Mouse (Mus musculus) midbrain, embryonic 12.5 days (tissue): ENCODE measurements around the gene Abtb2. TPM values are rescaled to one million over a fixed set of nuclear protein-coding genes. Genes with fewer than 3 reads are reported as not detected.

ENCODE experiments used
- ATAC-seq: fragments of 200-750 bp; cut with Nextera tagmentation; 2 replicates; pipeline ENCODE4 v1.8.0; 2017; ENCODE audit warnings: low read depth, moderate TSS enrichment, moderate library complexity; ENCODE audit not compliant: low FRiP score
- H3K27ac ChIP-seq: fragments of 300-500 bp; sonication (generic); replicated peaks from 2 replicates; pipeline ENCODE4 v1.5.1; 2016; ENCODE audit warnings: mild to moderate bottlenecking
- H3K27me3 ChIP-seq: fragments of 300-500 bp; sonication (generic); 2 replicates; pipeline ENCODE4 v1.6.1; 2016; ENCODE audit warnings: mild to moderate bottlenecking
- H3K36me3 ChIP-seq: fragments of 300-500 bp; sonication (generic); 2 replicates; pipeline ENCODE4 v1.6.1; 2016
- H3K4me1 ChIP-seq: fragments of 300-500 bp; sonication (generic); 2 replicates; pipeline ENCODE4 v1.6.1; 2016
- H3K4me2 ChIP-seq: fragments of 300-500 bp; sonication (generic); replicated peaks from 2 replicates; pipeline ENCODE4 v1.6.1; 2016; ENCODE audit warnings: mild to moderate bottlenecking, moderate library complexity
- H3K4me3 ChIP-seq: fragments of 300-500 bp; sonication (generic); 2 replicates; pipeline ENCODE4 v1.5.1; 2016; ENCODE audit warnings: mild to moderate bottlenecking
- H3K9ac ChIP-seq: fragments of 300-500 bp; sonication (generic); replicated peaks from 2 replicates; pipeline ENCODE4 v1.6.1; 2016; ENCODE audit warnings: mild to moderate bottlenecking, moderate library complexity
- H3K9me3 ChIP-seq: fragments of 300-500 bp; sonication (generic); 2 replicates; pipeline ENCODE4 v1.6.1; 2016; ENCODE audit warnings: mild to moderate bottlenecking
- WGBS: fragments of 180-500 bp; shearing (Covaris S2); methylation state at CpG from one replicate; pipeline ENCODE4 v1.1.7; 2016; 5-methylcytosine and 5-hydroxymethylcytosine counted together
- polyA plus RNA-seq: library from polyadenylated mRNA; unstranded; fragments of >200 nt; fragmentation: Nextera tagmentation; extraction: Ambion mirVana; gene quantifications from 2 replicates; pipeline ENCODE4 v1.2.1, GENCODE M21; 2016

The Abtb2 gene
- polyA plus RNA-seq, 1 experiment from 2014 or later: 20.7 TPM

- H3K36me3 ChIP-seq: peaks cover 89% of the 10 kb centered on the region
- WGBS: 88% methylated on average over 8 of the region's 8 CpGs
- no peak overlapping the region for H3K9ac ChIP-seq
Observed at GRCm38 (mm10) chr2:103730999-103731398, 164.9 kb downstream of the Abtb2 start.

GRCm38 (mm10) chr2:103731423-103731822, 165.3 kb downstream of the Abtb2 start:
- Histone ChIP-seq H3K27me3 (no peaks in the 10 kb centered on the region), H3K4me1 (no peaks in the 10 kb centered on the region), H3K9me3 (no peaks in the 10 kb centered on the region), H3K4me3 (no peak overlapping the region), H3K9ac (no peak overlapping the region), H3K36me3 (peaks cover 85% of the 10 kb centered on the region), H3K4me2 (no peak overlapping the region), H3K27ac (no peak overlapping the region)
- ATAC-seq: no peak
- WGBS: 89% methylated on average over 6 of the region's 6 CpGs

More at GRCm38 (mm10) chr2:103730999-103731398, 164.9 kb downstream of the Abtb2 start:
- H3K27ac ChIP-seq: no peak overlapping the region
- ATAC-seq: no peak
- H3K4me3 ChIP-seq: no peak overlapping the region
- H3K27me3 ChIP-seq: no peaks in the 10 kb centered on the region
- H3K9me3 ChIP-seq: no peaks in the 10 kb centered on the region
- H3K4me2 ChIP-seq: no peak overlapping the region
- no peaks in the 10 kb centered on the region for H3K4me1 ChIP-seq

- Histone ChIP-seq H3K4me3 (no peak overlapping the region), H3K9ac (no peak overlapping the region), H3K27ac (no peak overlapping the region), H3K4me1 (no peaks in the 10 kb centered on the region), H3K27me3 (no peaks in the 10 kb centered on the region), H3K9me3 (no peaks in the 10 kb centered on the region), H3K4me2 (no peak overlapping the region), H3K36me3 (peaks cover 46% of the 10 kb centered on the region)
- WGBS: 95% methylated on average over 6 of the region's 6 CpGs
- ATAC-seq: no peak
Observed at GRCm38 (mm10) chr2:103742821-103743220, 176.7 kb downstream of the Abtb2 start.

- WGBS: 95% methylated on average over 2 of the region's 2 CpGs
- no peaks in the 10 kb centered on the region for H3K4me1 ChIP-seq
- no peak; the same call in 1 of the 2 replicates for ATAC-seq
Observed at GRCm38 (mm10) chr2:103743536-103743935, 177.4 kb downstream of the Abtb2 start.

GRCm38 (mm10) chr2:103743988-103744387, 177.9 kb downstream of the Abtb2 start:
- Histone ChIP-seq H3K27me3 (no peaks in the 10 kb centered on the region), H3K4me1 (no peaks in the 10 kb centered on the region), H3K4me2 (no peak overlapping the region), H3K36me3 (peaks cover 51% of the 10 kb centered on the region), H3K9me3 (no peaks in the 10 kb centered on the region), H3K27ac (no peak overlapping the region), H3K9ac (no peak overlapping the region), H3K4me3 (no peak overlapping the region)
- 80% methylated on average over 7 of the region's 7 CpGs for WGBS
- no peak for ATAC-seq

More at GRCm38 (mm10) chr2:103743536-103743935, 177.4 kb downstream of the Abtb2 start:
- Histone ChIP-seq H3K9me3 (no peaks in the 10 kb centered on the region), H3K4me2 (no peak overlapping the region), H3K9ac (no peak overlapping the region), H3K27ac (no peak overlapping the region), H3K27me3 (no peaks in the 10 kb centered on the region), H3K36me3 (peaks cover 52% of the 10 kb centered on the region), H3K4me3 (no peak overlapping the region)

GRCm38 (mm10) chr2:103745481-103745880, 179.4 kb downstream of the Abtb2 start:
- no peak overlapping the region for H3K4me2 ChIP-seq
- no peak for ATAC-seq
- H3K9me3 ChIP-seq: no peaks in the 10 kb centered on the region
- 90% methylated on average over 5 of the region's 5 CpGs for WGBS
- no peak overlapping the region for H3K9ac ChIP-seq
- H3K4me3 ChIP-seq: no peak overlapping the region
- peaks cover 56% of the 10 kb centered on the region for H3K36me3 ChIP-seq
- no peak overlapping the region for H3K27ac ChIP-seq
- H3K4me1 ChIP-seq: no peaks in the 10 kb centered on the region
- H3K27me3 ChIP-seq: no peaks in the 10 kb centered on the region

- Histone ChIP-seq H3K27ac (no peak overlapping the region), H3K9ac (no peak overlapping the region), H3K4me1 (no peaks in the 10 kb centered on the region), H3K36me3 (peaks cover 56% of the 10 kb centered on the region), H3K4me2 (no peak overlapping the region), H3K4me3 (no peak overlapping the region), H3K9me3 (no peaks in the 10 kb centered on the region), H3K27me3 (no peaks in the 10 kb centered on the region)
- no peak for ATAC-seq
- WGBS: 94% methylated on average over 2 of the region's 2 CpGs
Observed at GRCm38 (mm10) chr2:103746096-103746495, 180.0 kb downstream of the Abtb2 start.

GRCm38 (mm10) chr2:103746761-103747160, 180.7 kb downstream of the Abtb2 start:
- 95% methylated on average over 2 of the region's 2 CpGs for WGBS
- Histone ChIP-seq H3K27ac (no peak overlapping the region), H3K4me2 (no peak overlapping the region), H3K9ac (no peak overlapping the region), H3K27me3 (no peaks in the 10 kb centered on the region), H3K4me1 (no peaks in the 10 kb centered on the region), H3K4me3 (no peak overlapping the region), H3K36me3 (peaks cover 63% of the 10 kb centered on the region), H3K9me3 (no peaks in the 10 kb centered on the region)
- no peak for ATAC-seq

- 92% methylated on average over 9 of the region's 9 CpGs for WGBS
Observed at GRCm38 (mm10) chr2:103747891-103748290, 181.8 kb downstream of the Abtb2 start.

GRCm38 (mm10) chr2:103749091-103749490, 183.0 kb downstream of the Abtb2 start:
- 94% methylated on average over 3 of the region's 3 CpGs for WGBS
- H3K9me3 ChIP-seq: no peaks in the 10 kb centered on the region
- H3K27me3 ChIP-seq: no peaks in the 10 kb centered on the region
- H3K36me3 ChIP-seq: peaks cover 63% of the 10 kb centered on the region
- no peak overlapping the region for H3K4me3 ChIP-seq
- no peak overlapping the region for H3K4me2 ChIP-seq
- H3K9ac ChIP-seq: no peak overlapping the region
- ATAC-seq: no peak
- no peak overlapping the region for H3K27ac ChIP-seq
- H3K4me1 ChIP-seq: no peaks in the 10 kb centered on the region

More at GRCm38 (mm10) chr2:103747891-103748290, 181.8 kb downstream of the Abtb2 start:
- Histone ChIP-seq H3K9ac (no peak overlapping the region), H3K9me3 (no peaks in the 10 kb centered on the region), H3K4me3 (no peak overlapping the region), H3K27me3 (no peaks in the 10 kb centered on the region), H3K36me3 (peaks cover 65% of the 10 kb centered on the region), H3K27ac (no peak overlapping the region), H3K4me1 (no peaks in the 10 kb centered on the region), H3K4me2 (no peak overlapping the region)
- ATAC-seq: no peak

- Histone ChIP-seq H3K4me2 (no peak overlapping the region), H3K4me3 (no peak overlapping the region), H3K27me3 (no peaks in the 10 kb centered on the region), H3K27ac (no peak overlapping the region), H3K9me3 (no peaks in the 10 kb centered on the region), H3K9ac (no peak overlapping the region), H3K4me1 (no peaks in the 10 kb centered on the region), H3K36me3 (peaks cover 78% of the 10 kb centered on the region)
- WGBS: 94% methylated on average over 6 of the region's 6 CpGs
- ATAC-seq: no peak
Observed at GRCm38 (mm10) chr2:103751771-103752170, 185.7 kb downstream of the Abtb2 start.

- Histone ChIP-seq H3K9ac (no peak overlapping the region), H3K4me3 (no peak overlapping the region), H3K36me3 (peaks cover 65% of the 10 kb centered on the region), H3K27ac (no peak overlapping the region), H3K27me3 (no peaks in the 10 kb centered on the region), H3K4me1 (no peaks in the 10 kb centered on the region), H3K4me2 (no peak overlapping the region), H3K9me3 (no peaks in the 10 kb centered on the region)
- 92% methylated on average over 3 of the region's 3 CpGs for WGBS
- ATAC-seq: no peak
Observed at GRCm38 (mm10) chr2:103754614-103755013, 188.5 kb downstream of the Abtb2 start.

- no peaks in the 10 kb centered on the region for H3K27me3 ChIP-seq
- H3K9ac ChIP-seq: no peak overlapping the region
- H3K4me2 ChIP-seq: no peak overlapping the region
- no peaks in the 10 kb centered on the region for H3K9me3 ChIP-seq
- H3K27ac ChIP-seq: no peak overlapping the region
- peaks cover 3% of the 10 kb centered on the region for H3K4me1 ChIP-seq
- H3K36me3 ChIP-seq: peaks cover 56% of the 10 kb centered on the region
- 92% methylated on average over 9 of the region's 9 CpGs for WGBS
- ATAC-seq: no peak
- H3K4me3 ChIP-seq: no peak overlapping the region
Observed at GRCm38 (mm10) chr2:103755458-103756085, 189.5 kb downstream of the Abtb2 start.
